Mouse (Mus musculus) layer of hippocampus, adult 18-20 months (tissue): ENCODE measurements around the gene Gm8362. TPM values are rescaled to one million over a fixed set of nuclear protein-coding genes. Genes with fewer than 3 reads are reported as not detected.
"Not testable (repeated sequence)": the region's sequence is repeated elsewhere in the genome, so short reads cannot be mapped to it uniquely, and the experiment has no call there.

ENCODE experiments used
- DNase-seq, 2 experiments: peaks; one replicate each; pipeline ENCODE4 v3.0.0; 2022; ENCODE audit warnings: low spot score in 2 of 2
- long read RNA-seq: library from polyadenylated mRNA; stranded (forward); transcript quantifications from one replicate; pipeline ENCODE4 v2.0.0, GENCODE M21; 2021
- total RNA-seq, 2 experiments: library from RNA; stranded (reverse); gene quantifications; 2 replicates each; pipeline ENCODE4 v1.2.3; 2021

Gene Gm8362
- not detected for total RNA-seq
- long read RNA-seq, result 0 reads

DNA sequence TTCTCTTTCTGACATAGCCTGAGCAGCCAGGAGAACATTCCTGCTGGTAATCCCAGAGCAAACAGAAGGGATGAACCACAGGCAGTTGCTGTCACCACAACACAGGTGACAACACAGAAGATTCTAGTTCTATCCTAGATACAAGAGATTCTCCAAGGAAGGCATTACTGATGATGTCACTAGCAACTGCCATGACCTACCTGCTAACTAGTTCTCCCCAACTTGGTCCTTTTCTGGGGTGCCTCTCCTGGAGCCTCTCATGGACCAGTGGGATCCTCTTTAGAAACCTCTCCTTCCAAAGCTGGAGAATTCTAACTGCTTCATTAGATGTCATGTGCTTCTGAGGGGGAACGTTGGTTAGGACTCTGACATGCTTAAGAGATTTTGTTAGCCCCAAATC is at the start of gene Gm8362:
Gm8362 (minus strand) TSS at position 101 of the 400 bp plus-strand sequence.
- not testable (repeated sequence) for DNase-seq

DNA sequence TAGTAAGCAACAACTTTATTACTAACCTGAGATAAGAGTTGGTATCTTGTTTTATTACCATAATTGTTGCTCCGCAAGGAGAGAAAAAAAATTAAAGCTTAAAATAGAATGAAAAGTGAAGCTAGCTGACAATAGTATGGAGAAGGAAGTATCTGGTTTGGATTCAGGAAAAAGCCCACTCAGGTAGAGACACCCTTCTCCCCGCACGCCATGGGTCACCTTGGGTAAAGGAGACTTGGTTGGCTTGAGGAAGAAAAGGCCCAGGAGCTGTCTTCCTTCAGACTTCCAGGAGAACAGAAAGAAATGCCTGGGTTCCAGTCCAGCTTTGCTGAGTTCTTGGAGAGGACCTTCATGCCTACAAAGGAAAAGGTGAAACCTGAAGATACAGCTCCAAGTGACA is 49.1 kb upstream of the Gm8362 start:
- DNase-seq, result not testable (repeated sequence)

DNA sequence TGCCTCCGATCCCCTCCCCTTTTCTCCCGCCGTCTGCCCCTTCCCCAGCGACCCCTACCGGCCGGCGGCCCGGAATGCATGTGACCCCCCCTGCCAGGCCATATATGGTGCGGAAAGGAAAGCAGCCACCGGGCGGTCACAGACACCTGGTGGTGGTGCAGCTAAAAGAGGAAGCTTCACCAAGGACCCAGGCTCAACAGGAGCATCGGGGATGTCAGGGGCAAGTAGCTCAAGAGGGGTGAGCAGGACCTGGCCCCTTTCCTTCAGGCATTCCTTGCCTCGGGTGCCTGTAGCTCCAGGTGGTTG is 17.0 kb downstream of the Gm8362 start:
- peak in 1 of 2 experiments; percentile 1 for DNase-seq

DNA sequence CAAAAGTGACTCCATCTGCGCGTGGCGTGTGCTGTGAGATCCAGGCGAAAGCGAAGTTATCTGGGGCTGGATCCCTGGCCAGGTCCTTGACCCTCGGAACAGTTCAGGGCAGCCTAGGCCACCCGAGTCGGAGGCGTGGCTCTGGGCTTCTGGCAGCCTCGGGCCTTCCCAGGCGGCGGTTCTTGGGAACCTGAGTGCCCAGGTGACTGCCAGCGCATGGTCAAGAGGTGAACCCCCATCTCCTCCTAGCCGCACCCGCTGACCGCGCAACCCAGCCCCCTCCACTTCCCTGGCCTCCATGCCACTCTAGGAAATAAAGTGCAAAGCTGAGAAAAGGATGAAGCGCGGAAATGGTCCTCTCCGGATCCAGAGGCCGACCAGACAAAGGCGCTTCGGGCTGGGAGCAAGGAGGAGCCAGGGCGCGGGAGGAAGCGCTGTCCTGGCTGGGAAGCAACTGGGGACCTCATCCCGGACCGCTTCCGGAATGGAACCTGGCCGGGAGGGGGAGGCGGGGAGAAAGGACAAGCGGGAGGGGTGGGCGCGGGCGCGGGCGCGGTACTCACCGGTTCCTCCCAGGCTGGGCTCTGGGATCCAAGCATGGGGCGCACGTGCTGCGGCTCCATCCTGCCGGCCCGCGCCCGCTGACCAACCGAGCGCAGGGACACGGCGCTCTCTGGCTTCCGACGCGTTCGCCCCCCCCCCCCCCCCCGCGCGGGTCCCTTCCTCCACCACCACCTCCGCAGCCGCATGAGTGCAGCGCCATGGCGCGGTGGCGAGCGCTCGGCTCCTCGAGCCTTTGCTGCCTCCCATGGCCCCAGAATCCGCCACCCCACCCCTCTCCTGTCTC is 17.6 kb downstream of the Gm8362 start:
- peak in 1 of 2 experiments; percentile 2 for DNase-seq

DNA sequence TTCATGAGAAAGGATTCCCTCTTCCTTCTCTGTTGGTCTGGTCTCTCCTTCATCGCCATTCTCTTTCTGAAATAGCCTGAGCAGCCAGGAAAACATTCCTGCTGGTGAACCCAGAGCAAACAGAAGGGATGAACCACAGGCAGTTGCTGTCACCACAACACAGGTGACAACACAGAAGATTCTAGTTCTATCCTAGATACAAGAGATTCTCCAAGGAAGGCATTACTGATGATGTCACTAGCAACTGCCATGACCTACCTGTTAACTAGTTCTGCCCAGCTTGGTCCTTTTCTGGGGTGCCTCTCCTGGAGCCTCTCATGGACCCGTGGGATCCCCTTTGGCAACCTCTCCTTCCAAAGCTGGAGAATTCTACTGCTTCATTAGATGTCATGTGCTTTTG is 32.0 kb downstream of the Gm8362 start, which contains the start of gene Gm3636:
Gm3636 (minus strand) TSS at position 101 of the 400 bp plus-strand sequence.
- DNase-seq, result not testable (repeated sequence)

DNA sequence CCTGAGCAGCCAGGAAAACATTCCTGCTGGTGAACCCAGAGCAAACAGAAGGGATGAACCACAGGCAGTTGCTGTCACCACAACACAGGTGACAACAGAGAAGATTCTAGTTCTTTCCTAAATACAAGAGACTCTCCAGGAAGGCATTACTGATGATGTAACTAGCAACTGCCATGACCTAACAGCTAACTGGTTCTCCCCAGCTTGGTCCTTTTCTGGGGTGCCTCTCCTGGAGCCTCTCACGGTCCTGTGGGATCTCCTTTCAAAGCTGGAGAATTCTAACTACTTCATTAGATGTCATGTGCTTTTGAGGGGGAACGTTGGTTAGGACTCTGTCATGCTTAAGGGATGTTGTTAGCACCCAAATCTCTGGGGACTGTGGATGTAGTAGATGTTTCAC is 54.1 kb downstream of the Gm8362 start, which contains the start of gene Gm8050:
Gm8050 (minus strand) TSS at position 101 of the 400 bp plus-strand sequence.
- DNase-seq, result not testable (repeated sequence)

Other genes with a start within 250 kb of the Gm8362 start
- gene Gm8356, start 237.1 kb downstream of the Gm8362 start, total RNA-seq, result not detected
- gene Gm3629, start 183.8 kb downstream of the Gm8362 start, total RNA-seq, result under 1 TPM; 0.41 to 0.62 TPM
- gene Gm3460, start 152.0 kb downstream of the Gm8362 start, total RNA-seq, result not detected
- not detected for gene Gm10251, start 90.2 kb downstream of the Gm8362 start, total RNA-seq
- not detected for gene Gm8050, start 54.2 kb downstream of the Gm8362 start, total RNA-seq
- gene Gm3636, start 32.1 kb downstream of the Gm8362 start, total RNA-seq, result 1 to 10 TPM; 3.9 to 4.3 TPM
- gene Gm3642, start 65.9 kb upstream of the Gm8362 start, total RNA-seq, result under 1 TPM; 0.20 to 0.32 TPM
- 1 to 10 TPM in 1 of 2 experiments, under 1 TPM in 1; 0.81 to 1.9 TPM for gene Gm3667, start 115.6 kb upstream of the Gm8362 start, total RNA-seq
- gene Gm6356, start 199.4 kb upstream of the Gm8362 start, total RNA-seq, result not detected